Mouse (Mus musculus): ENCODE measurements around the gene Clns1a.

- no peak for TF ChIP-seq CTCF (IDR thresholded peaks at IDR 0.05; ENCODE audit: control insufficient read depth, insufficient read depth, insufficient replicate concordance, low read depth, low read length)
- no peak for TF ChIP-seq POLR2A (IDR thresholded peaks at IDR 0.05; ENCODE audit: control insufficient read depth, low read depth, low read length)
Measured at GRCm38 (mm10) chr7:97714651-97715050, 18.2 kb downstream of the Clns1a start.
